Mouse (Mus musculus): ENCODE results near the gene Tex21.

- TF ChIP-seq POLR2A (IDR thresholded peaks at IDR 0.05; ENCODE audit: control insufficient read depth, low read depth, low read length) (no peak), CTCF (IDR thresholded peaks at IDR 0.05; ENCODE audit: control insufficient read depth, insufficient read depth, insufficient replicate concordance, low read depth, low read length) (no peak)
These were observed 6.5 kb downstream of the Tex21 start for GRCm38 (mm10) chr12:76239839-76240571.

Data from testis, adult 2 months (tissue).